Mouse (Mus musculus) forebrain, postnatal 0 days (tissue): ENCODE results near the gene Zkscan17. TPM values are rescaled to one million over a fixed set of nuclear protein-coding genes. Genes with fewer than 3 reads are reported as not detected.

Source experiments
- ATAC-seq: fragments of 200-750 bp; cut with Nextera tagmentation; 2 replicates; pipeline ENCODE4 v1.8.0; 2017; ENCODE audit warnings: mild to moderate bottlenecking, moderate library complexity
- DNase-seq: peaks from one replicate; pipeline ENCODE4 v3.0.0-alpha.2; 2015
- H3K27ac ChIP-seq: fragments of 300-500 bp; sonication (generic); 2 replicates; pipeline ENCODE4 v1.5.1; 2014; ENCODE audit warnings: low read depth, mild to moderate bottlenecking, antibody characterized with exemption, low read length, moderate library complexity, mixed read lengths
- H3K27me3 ChIP-seq: fragments of 300-500 bp; sonication (generic); 2 replicates; pipeline ENCODE4 v1.6.1; 2014; ENCODE audit warnings: mild to moderate bottlenecking, low read length, mixed read lengths; ENCODE audit not compliant: insufficient read depth
- H3K36me3 ChIP-seq: fragments of 300-500 bp; sonication (generic); 2 replicates; pipeline ENCODE4 v1.6.1; 2014; ENCODE audit warnings: mild to moderate bottlenecking, moderate library complexity; ENCODE audit not compliant: insufficient read depth
- H3K4me1 ChIP-seq: fragments of 300-500 bp; sonication (generic); 2 replicates; pipeline ENCODE4 v1.6.1; 2014; ENCODE audit warnings: antibody characterized with exemption; ENCODE audit not compliant: insufficient read depth
- H3K4me2 ChIP-seq: fragments of 300-500 bp; sonication (generic); 2 replicates; pipeline ENCODE4 v1.6.1; 2014; ENCODE audit warnings: low read depth, mild to moderate bottlenecking, moderate library complexity
- H3K4me3 ChIP-seq: fragments of 300-500 bp; sonication (generic); 2 replicates; pipeline ENCODE4 v1.5.1; 2014; ENCODE audit warnings: low read depth, low read length, mixed read lengths
- H3K9ac ChIP-seq: fragments of 300-500 bp; sonication (generic); 2 replicates; pipeline ENCODE4 v1.6.1; 2014; ENCODE audit warnings: mild to moderate bottlenecking
- H3K9me3 ChIP-seq: fragments of 300-500 bp; sonication (generic); 2 replicates; pipeline ENCODE4 v1.6.1; 2016; ENCODE audit warnings: low read length
- CTCF ChIP-seq: sonication (generic); IDR thresholded peaks from 2 replicates; pipeline ENCODE4 v1.5.1; 2016; ENCODE audit warnings: antibody characterized with exemption, control low read depth, low read depth
- WGBS: fragments of 180-500 bp; shearing (Covaris S2); extraction: QIAGEN DNeasy Blood & Tissue Kit; methylation state at CpG from one replicate; pipeline ENCODE4 v1.1.7; 2014; 5-methylcytosine and 5-hydroxymethylcytosine counted together
- polyA plus RNA-seq: library from polyadenylated mRNA; unstranded; fragments of >200 nt; fragmentation: Nextera tagmentation; extraction: Ambion mirVana; gene quantifications from 2 replicates; pipeline ENCODE4 v1.2.1, GENCODE M21; 2015
- total RNA-seq: library from RNA; depleted of rRNA; stranded (reverse); fragments of >200 nt; gene quantifications from 2 replicates; pipeline ENCODE4 v1.2.3, GENCODE M21; 2014

Gene Zkscan17
- total and polyA plus RNA-seq, 2 experiments from 2014 or later, result 12.2 to 21.4 TPM

DNA sequence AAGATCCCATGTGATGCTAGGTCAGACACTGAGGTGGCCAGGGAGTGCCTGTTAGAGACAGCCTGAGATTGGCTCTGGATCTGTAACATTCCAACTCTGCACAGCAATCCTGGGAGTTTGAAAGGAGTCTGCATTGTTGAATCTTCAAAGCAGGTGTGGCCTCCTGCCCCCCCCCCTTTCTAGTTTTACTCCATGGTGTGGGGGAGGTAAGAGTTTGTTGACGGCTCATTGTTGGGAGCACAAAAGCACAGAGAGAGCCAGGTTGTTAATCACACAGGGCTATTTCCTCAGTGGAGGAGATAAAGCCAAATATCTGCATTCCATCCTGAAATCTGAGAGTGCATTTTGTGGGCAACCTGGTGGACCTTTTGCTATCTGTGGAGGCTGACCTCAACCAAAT is 15.0 kb downstream of the Zkscan17 start:
- Histone ChIP-seq H3K9me3 (no peaks in the 10 kb centered on the region), H3K9ac (no peak overlapping the region), H3K4me2 (no peak overlapping the region), H3K4me1 (peaks cover 7% of the 10 kb centered on the region; the same call in 1 of the 2 replicates), H3K4me3 (no peak overlapping the region), H3K36me3 (peaks cover 8% of the 10 kb centered on the region), H3K27me3 (no peaks in the 10 kb centered on the region), H3K27ac (no peak overlapping the region)
- ATAC-seq (no peak), DNase-seq (no peak)
- WGBS, result 63% methylated on average over 1 of the region's 1 CpGs
- TF ChIP-seq CTCF, result no peak

DNA sequence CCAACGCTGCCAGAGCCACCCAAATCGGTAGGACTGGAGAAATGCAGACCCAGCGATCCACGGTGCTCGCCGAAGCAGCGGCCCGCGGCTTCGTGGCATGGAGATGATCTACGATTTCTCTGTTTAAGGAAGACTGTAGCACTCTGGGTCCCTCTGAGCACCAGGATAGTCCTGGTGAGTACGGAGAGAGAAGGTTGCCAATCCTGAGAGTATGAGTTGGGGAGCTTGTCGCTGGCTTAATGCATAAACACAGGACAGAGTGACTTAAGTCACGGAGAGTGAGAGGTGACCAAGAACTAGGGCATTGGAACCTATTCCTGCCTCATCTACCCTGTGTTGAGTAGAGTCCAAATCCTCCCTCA is 19.9 kb downstream of the Zkscan17 start:
- no peaks in the 10 kb centered on the region for H3K27me3 ChIP-seq
- H3K27ac ChIP-seq, result peak overlapping the region; percentile 91
- peak overlapping the region; percentile 96 for H3K9ac ChIP-seq
- no peaks in the 10 kb centered on the region for H3K9me3 ChIP-seq
- TF ChIP-seq CTCF, result no peak
- peak overlapping the region; percentile 85 for H3K4me3 ChIP-seq
- peaks cover 10% of the 10 kb centered on the region for H3K4me1 ChIP-seq
- H3K36me3 ChIP-seq, result peaks cover 30% of the 10 kb centered on the region
- no peak; the same call in 1 of the 2 replicates for ATAC-seq
- DNase-seq, result no peak
- H3K4me2 ChIP-seq, result peak overlapping the region; percentile 91
- WGBS, result under 1% methylated on average over 14 of the region's 14 CpGs

DNA sequence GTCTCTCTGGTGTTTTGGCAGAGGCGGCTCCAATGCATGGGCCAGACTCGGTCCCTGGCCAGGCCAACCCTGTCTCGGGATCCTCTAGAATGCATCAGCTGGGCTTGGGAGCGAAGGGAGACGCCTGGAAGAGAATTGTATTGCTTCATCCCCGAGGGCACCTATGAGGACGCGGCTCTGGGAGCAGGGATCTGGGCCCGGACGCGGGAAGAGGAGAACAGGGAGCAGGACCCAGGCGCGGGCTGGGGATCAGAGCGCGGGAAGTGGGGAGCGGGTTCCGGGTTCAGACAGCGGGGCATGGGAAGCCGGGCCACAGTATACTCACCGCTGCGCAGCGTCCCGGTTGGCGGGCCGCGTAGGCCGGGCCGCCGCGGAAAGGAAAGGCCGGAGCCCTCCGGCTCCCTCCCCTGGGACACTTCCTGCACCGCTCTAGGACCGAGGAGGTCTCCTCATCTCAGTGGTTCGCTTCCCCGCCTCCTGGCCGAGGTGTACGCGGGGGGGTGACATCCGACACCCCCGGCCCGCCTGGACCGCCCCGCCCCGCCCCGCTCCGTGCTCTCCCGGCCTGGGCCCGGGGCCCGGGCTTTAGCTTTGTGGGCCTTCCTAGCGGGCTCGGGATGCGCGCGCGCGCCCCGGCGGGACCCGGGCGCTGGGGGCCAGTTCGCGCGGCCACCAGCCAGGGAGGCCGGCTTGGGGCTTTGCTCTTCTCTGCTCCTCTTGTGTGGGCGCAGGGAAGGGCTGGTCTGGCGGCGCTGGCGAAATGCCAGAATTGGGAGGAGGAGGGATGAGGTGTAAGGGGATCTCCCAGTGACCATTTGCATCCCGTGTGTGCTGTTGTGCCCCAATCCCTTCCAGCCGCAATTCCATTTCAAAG is 20.5 kb downstream of the Zkscan17 start:
- Histone ChIP-seq H3K4me1 (peaks cover 10% of the 10 kb centered on the region), H3K27ac (peak overlapping the region; percentile 91), H3K9me3 (no peaks in the 10 kb centered on the region), H3K4me2 (peak overlapping the region; percentile 91), H3K4me3 (peak overlapping the region; percentile 85), H3K27me3 (no peaks in the 10 kb centered on the region), H3K36me3 (peaks cover 36% of the 10 kb centered on the region), H3K9ac (peak overlapping the region; percentile 96)
- DNase-seq (peak; percentile 88), ATAC-seq (peak; percentile 89)
- TF ChIP-seq CTCF, result no peak
- 1% methylated on average over 68 of the region's 71 CpGs for WGBS

DNA sequence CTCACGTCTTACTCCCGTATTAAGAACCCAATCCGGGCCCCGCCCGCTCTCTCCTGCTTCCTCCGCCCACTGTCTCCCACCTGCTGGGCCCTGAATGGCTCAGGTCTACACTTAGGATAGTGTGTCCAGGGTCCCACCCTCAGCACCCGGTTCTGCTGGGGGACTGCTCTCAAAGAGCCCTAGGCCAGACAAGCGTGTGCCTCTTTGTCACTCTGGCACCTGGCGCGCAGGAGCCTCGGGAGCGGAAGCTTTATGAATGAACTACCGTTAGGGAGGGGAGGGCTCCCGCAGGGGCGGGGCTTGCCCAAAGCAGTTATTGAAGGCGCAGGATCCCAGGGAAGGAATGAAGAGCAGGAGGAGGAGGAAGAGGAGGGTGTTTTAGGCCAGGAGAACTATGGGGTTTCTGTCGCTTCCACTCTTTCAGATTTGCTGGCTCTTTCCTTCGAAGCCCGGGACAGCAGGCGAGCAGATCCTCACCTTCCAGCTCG is 21.2 kb downstream of the Zkscan17 start:
- under 1% methylated on average over 20 of the region's 21 CpGs for WGBS
- TF ChIP-seq CTCF, result no peak
- peak; percentile 79 for DNase-seq
- no peaks in the 10 kb centered on the region for H3K27me3 ChIP-seq
- H3K36me3 ChIP-seq, result peaks cover 43% of the 10 kb centered on the region
- peak overlapping the region; percentile 91 for H3K4me2 ChIP-seq
- no peaks in the 10 kb centered on the region for H3K9me3 ChIP-seq
- H3K27ac ChIP-seq, result peak overlapping the region; percentile 91
- peak overlapping the region; percentile 96 for H3K9ac ChIP-seq
- peak; percentile 67 for ATAC-seq
- H3K4me1 ChIP-seq, result peaks cover 10% of the 10 kb centered on the region
- H3K4me3 ChIP-seq, result peak overlapping the region; percentile 85

DNA sequence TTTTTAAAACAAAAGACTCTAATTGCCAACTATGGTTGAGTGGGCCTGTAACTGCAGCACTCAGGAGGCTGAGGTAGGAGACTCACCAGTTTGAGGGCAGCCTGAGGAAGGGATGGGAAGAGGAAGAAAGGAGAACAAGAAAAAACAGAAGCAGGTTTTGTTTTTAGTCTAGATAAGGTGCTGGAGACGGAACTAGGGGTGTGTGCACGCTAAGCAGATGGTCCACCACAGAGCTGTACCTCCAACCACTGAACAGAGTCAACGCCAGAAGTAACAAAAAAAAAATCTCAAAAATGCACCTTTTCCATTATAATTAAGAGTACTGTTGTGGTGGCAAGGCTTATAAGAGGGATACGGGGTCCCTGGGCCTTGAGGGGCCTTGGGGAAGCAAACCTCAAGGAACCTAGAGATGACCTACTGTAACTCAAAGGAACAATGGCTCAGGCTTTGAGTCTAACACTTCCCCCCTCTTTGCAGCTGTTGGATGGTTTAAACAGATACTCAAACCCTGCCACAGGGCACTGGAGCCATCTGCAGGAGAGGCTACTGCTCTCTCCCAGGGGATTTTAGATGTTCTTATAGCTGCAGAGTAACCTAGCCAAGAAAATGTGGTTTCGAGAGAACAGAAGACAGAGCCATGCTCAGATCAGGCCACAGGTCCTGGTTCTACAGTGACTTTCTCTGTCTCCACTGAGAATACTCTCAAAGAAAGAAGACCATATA is 24.4 kb downstream of the Zkscan17 start:
- H3K36me3 ChIP-seq, result peaks cover 63% of the 10 kb centered on the region
- 92% methylated on average over 5 of the region's 5 CpGs for whole genome bisulfite sequencing
- no peaks in the 10 kb centered on the region for H3K27me3 ChIP-seq
- ATAC-seq, result no peak
- no peaks in the 10 kb centered on the region for H3K9me3 ChIP-seq
- H3K9ac ChIP-seq, result no peak overlapping the region
- H3K4me2 ChIP-seq, result no peak overlapping the region
- no peak overlapping the region for H3K27ac ChIP-seq
- TF ChIP-seq CTCF, result no peak
- H3K4me1 ChIP-seq, result peaks cover 7% of the 10 kb centered on the region; the same call in 1 of the 2 replicates
- no peak overlapping the region for H3K4me3 ChIP-seq
- DNase-seq, result no peak

DNA sequence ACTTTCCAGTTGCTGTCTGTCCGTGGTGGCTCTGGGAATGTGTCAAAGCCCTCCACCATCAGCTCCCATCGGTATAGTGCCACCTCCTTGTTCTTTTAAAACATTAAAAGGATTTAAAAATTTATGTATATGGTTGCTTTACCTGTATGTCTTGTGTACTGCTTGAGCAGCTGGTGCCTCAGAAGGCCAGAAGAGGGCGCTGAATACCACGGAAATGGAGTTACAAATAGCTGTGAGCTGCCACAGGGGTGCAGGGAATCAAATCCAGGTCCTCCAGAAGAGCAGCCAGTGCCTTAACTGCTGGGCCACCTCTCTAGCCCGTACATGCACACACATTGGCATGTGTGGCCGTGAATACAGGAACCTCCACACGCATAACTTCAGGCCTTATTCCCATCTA is 28.8 kb downstream of the Zkscan17 start:
- Histone ChIP-seq H3K36me3 (peaks cover 88% of the 10 kb centered on the region), H3K4me1 (no peaks in the 10 kb centered on the region)
- WGBS, result 94% methylated on average over 7 of the region's 7 CpGs

More for the DNA sequence above, 28.8 kb downstream of the Zkscan17 start:
- Histone ChIP-seq H3K9ac (no peak overlapping the region), H3K9me3 (no peaks in the 10 kb centered on the region), H3K4me3 (no peak overlapping the region), H3K27ac (no peak overlapping the region), H3K4me2 (no peak overlapping the region), H3K27me3 (no peaks in the 10 kb centered on the region)
- TF ChIP-seq CTCF, result no peak
- ATAC-seq (no peak), DNase-seq (no peak)
